Mouse (Mus musculus) right cerebral cortex, postnatal 10 days (tissue): ENCODE results near the gene Henmt1.

Source experiments
- DNase-seq, 2 experiments: peaks; one replicate each; pipeline ENCODE4 v3.0.0; 2021; ENCODE audit warnings: low spot score in 2 of 2

Henmt1 gene

GRCm38 (mm10) chr3:108940001-108940633, 444 bp downstream of the Henmt1 start, which contains the start of gene Gm9857:
Gm9857 (minus strand) TSS chr3:108940445.
- DNase-seq = peak in 1 of 2 experiments; percentile 26

DNA sequence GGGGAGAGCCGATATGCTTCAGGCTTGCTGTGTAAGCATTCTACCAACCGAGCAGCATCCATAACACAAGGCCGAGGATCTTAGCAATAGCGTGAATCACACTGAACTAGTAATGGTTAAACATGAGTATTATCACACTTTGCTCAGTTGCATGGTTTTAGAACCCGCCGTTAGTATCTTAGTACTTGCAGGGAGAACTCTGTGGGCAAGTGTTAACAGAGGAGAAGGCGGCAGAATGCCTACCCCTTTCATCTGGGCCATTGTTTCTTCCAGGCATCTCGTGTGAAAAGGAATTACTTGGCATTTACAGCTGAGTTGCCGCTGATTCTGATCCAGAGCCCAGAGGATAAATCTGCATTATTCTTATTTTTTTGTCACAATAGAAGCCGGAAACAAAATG, 1.3 kb downstream of the Henmt1 start:
- no peak for DNase-seq

- DNase-seq = no peak
These were observed 18.3 kb downstream of the Henmt1 start for GRCm38 (mm10) chr3:108957976-108958375.

DNA sequence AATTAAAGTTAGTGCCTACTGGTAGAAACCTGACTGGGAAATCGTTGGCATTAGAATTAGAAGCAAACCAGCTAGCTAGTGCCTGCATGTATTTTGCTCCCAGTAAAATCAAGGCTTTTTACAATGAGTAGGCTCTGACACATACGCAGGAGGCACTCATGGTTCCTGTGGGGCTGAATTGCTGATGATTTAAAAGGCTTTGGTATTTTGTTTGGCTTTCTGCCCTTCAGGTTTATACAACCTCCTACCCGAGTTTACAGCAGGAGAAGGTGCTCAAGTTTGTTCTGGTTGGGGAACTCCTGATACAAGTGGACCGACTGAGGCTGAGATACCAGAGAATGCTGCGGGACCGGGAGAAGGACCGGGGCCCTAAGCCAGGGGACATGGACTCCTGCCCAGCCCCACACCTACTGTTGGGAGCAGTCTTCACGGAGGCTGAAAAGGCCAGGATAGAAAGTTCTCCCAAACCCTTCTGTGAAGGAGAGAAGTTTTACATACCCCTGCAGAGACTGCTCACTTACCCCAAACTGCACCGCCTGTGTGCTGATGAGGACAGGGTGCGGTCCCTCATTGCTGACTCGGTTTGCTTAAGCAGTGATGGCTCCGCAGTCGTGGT, 20.1 kb downstream of the Henmt1 start:
- DNase-seq = no peak

- peak; percentile 67 to 73 for DNase-seq
These were observed 21.6 kb downstream of the Henmt1 start for GRCm38 (mm10) chr3:108961226-108961625.

- no peak for DNase-seq
These were observed 22.0 kb downstream of the Henmt1 start for GRCm38 (mm10) chr3:108961655-108962054.

GRCm38 (mm10) chr3:108963278-108963677, 23.6 kb downstream of the Henmt1 start:
- DNase-seq = no peak

- no peak for DNase-seq
These were observed 24.1 kb downstream of the Henmt1 start for GRCm38 (mm10) chr3:108963776-108964175.

DNA sequence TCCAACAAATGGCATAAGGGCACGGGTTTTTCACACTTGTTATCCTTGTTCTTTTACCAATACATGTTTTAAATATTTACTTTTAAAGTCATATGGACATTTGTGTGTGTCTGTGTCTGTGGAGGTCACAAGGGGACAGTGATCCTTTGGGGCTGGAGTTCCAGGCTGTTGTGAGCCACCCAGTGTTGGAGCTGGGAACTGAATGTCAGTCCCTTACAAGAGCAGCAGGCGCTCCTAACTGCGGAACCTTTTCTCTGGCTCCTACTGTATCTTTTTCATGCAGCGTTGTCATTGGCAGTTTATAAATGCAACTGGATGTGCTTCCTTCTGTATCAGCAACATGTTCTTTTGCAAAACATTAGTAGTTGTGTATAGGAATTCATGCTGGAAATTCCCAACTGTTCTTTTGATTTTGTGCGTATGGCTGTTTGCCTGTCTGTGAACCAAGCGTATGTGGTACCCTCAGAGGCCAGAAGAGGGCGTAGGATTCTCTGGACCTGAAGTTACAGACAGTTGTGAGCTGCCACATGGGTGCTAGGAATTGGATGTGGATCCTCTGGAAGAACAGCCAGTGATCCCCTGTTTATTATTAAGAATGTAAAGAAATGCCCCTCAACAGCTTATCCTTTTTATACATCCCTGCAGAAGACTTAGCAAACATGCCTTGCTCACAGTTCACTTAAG, 24.8 kb downstream of the Henmt1 start:
- DNase-seq = no peak

- DNase-seq = no peak
These were observed 26.4 kb downstream of the Henmt1 start for GRCm38 (mm10) chr3:108966051-108966450.

DNA sequence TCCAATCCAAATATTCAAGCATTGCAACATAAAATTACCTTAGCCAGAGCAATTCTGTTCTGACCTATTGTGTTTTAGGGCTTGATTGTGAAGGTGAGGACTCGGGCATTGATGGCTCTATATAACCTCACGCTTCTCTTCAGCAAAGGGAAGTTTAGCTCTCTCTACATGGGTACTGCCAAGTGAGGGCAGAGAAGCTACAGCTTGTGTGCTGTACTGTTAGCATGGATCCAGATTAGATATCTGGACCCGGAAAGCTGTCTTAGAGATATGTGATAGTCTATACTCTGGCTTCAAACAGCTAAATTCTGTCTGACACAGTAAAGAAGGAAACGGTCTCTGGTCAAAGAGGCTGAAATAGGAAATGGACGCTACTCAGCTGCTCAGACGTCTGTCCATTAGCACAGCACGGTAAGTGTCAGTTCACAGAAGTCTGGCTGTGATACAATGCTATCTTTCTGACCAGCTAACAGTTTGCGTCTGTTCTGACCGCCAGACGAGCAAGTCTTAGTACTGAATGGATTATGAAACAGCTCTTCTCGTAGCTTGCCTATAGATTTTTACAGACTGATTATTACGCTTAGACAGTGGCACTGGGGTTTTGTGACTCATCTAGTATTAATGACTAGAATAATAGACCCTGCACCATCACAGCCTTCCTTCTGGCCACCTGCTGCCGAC, 34.4 kb downstream of the Henmt1 start:
- DNase-seq = no peak

GRCm38 (mm10) chr3:108974920-108975485, 35.3 kb downstream of the Henmt1 start:
- DNase-seq = no peak

DNA sequence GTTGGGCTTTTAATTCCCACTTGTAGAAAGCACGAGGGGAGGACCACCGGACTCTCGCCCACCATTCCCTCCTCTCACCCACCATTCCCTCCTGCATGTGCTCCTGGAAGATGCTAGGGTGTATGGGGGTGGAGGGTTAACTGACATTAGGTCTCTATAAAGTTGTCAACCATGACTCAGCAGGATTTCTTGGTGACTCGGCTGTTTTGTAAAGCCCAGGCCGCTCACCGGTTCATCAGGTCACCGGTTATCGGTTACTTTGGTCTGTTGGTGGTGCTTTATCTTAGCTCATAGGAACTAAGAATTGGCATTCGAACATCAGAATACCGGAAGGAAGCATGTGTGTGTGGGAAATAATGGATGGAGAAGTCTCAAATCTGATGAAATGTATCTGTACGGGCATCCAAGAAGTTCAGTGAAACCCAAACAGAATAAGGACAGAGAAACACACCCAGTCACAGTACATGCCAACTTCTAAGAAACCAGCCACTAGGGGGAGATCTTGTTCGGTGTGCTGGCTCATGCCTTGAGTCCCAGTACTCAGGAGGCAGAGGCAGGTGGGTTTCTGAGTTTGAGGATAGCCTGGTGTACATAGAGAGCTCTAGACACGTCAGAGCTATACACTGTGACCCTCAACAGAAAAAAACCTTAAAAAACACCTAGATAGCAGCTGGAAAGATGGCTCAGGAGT, 37.8 kb downstream of the Henmt1 start:
- DNase-seq = no peak

GRCm38 (mm10) chr3:108981946-108982345, 42.3 kb downstream of the Henmt1 start:
- no peak for DNase-seq

DNA sequence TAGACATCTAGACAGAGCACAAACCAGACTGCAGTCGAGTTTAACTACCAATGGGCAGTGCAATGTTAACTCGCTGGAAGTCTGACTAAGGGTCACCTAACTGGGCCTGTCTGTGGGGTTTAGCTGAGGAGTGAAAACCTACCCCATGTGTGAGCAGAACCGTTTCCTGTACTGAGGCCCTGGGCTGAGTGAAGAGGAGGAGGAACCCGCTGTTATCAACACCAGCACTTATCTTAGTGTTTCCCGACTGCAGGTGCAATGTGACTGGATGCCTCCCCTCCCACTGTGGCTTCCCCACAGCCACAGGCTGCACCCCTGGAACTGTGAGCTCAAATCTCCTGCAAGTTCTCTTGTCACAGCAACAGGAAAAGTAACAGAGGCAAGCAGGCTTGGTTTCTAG, 44.3 kb downstream of the Henmt1 start:
- no peak for DNase-seq

DNA sequence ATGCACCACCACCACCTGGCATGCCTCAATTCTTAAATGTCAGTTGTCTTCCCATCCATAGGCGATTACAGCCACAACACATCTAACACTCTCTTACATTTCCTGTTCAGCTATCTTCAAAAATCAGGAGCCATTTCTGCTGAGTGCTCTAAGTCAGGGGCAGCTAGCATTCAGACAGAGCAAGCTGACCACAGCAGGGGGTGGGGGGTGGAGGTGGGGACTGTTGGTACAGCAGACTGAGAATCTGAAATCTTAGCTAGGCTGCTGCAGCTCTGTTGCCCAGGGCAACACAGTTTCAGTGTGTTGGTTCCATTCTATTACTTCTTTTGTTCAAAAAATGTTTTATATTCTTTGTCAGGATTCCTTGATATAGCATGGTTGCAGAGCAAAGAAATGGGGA, 46.9 kb downstream of the Henmt1 start:
- peak; percentile 41 to 46 for DNase-seq

- DNase-seq = no peak
These were observed 47.5 kb downstream of the Henmt1 start for GRCm38 (mm10) chr3:108987009-108987659.

GRCm38 (mm10) chr3:108989971-108990548, 50.4 kb downstream of the Henmt1 start:
- DNase-seq = no peak

DNA sequence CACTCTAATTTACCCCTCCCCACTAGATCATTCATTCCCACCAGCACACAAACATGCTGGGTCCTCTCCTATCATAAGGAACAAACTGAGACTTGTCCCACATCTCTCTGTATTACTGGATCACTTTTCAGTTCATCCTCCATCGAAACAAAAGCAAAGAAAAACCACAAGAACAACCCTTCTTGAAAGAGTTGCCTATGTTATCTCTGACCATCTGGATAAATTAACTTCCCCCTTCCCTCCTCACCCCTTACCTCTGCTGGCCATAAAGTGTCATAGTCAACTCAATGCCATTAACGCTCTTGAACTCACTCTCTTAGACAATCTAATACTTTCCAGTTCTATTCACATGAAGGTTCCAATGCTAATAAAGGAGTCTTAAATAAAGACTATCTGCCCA, 54.8 kb downstream of the Henmt1 start:
- DNase-seq = no peak

DNA sequence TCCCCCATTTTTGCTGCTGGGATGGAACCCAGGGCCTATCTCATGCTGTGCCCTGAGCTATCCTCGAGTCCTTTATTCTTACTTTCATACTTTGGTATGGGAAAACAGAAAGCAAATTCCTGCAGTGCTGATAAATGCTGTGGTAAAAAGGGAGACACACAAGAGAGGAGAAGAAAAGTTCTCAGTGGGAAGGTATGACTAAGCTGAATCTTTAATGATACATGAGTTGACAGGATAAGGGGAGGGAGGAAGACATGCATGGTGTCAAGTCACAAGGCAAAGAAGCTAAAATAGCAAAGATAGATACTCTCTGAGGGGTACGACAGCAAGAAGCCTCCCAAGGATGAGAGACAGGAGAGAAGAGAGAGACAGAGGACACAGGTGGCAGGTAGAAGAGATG, 55.7 kb downstream of the Henmt1 start:
- no peak for DNase-seq

GRCm38 (mm10) chr3:108997284-108997683, 57.6 kb downstream of the Henmt1 start:
- DNase-seq = no peak
